Mouse (Mus musculus) liver, adult (tissue): ENCODE measurements at regions not wholly inside any gene's neighbourhood (a gene's known extent, or its start where the extent isn't known, plus 50 kb on each side); places are given as distances from the start of the nearest gene placed in this dataset.

Source experiments
- GATA4 ChIP-seq: IDR thresholded peaks from 2 replicates; pipeline ENCODE4 v1.6.1; 2014; ENCODE audit warnings: mild to moderate bottlenecking, low read length; ENCODE audit not compliant: insufficient replicate concordance

DNA sequence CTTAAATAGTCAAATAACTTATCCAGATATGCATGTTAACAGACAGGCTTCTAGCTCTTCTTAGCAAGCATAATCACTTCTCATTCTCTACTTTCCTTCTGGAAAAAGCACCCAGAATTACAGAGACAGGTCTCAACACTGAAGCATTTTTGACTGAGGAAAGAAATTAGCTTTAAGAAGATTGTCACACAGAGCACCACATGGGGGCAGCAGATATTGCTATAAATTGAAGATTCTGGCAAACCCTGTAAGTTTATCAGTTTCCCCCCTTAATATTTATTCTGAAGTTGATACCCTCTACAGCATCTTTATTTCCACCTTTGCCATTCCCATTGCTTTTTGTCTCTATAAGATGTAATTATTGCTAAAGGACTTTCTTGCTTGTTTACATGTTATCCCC, 83.4 kb upstream of the Lrrc4c start:
- no peak for TF ChIP-seq GATA4

DNA sequence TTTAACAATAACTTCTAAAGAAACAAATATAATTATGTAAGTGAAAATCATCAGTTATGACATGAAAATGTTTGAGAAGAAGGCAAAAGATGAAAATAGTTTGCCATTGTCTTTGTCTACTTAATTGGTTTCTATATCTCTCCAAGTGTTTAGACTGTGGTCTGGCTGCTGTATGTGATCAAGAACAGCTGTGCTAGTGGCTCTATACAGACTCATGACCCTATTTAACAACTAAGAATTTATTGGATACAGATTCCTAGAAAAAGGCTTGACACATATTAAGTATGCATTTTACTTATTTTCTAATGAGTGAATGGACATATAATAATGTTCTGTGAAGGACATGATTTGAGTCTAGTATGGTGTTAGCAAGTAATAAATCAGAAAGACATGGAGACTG, 78.7 kb upstream of the Lrrc4c start:
- TF ChIP-seq GATA4: no peak

DNA sequence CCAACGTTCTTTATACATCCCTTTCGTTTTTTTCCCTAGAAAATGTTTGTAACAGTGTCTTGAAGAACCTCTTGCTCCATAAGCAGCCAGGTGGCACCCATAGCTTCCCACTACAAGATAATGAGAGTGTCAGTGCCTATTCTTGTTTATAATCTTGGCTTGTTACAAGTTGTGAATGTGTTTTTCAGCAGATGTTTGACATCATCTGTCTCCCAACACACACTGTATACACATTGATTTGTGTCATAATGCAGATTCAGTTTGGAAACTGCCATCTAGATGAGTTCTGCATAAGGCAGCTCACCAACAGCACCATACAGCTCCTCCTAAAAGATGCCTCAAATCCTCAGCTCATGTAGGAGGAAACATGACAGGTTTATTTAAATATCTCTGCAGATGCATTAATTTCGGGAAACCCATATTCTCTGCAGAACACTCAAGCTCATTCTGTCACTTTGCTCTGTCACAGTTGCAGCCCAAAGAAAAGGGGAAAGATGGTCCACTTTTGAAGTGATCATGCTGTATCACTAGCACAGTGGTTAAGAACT, 77.4 kb upstream of the Lrrc4c start:
- TF ChIP-seq GATA4: no peak

DNA sequence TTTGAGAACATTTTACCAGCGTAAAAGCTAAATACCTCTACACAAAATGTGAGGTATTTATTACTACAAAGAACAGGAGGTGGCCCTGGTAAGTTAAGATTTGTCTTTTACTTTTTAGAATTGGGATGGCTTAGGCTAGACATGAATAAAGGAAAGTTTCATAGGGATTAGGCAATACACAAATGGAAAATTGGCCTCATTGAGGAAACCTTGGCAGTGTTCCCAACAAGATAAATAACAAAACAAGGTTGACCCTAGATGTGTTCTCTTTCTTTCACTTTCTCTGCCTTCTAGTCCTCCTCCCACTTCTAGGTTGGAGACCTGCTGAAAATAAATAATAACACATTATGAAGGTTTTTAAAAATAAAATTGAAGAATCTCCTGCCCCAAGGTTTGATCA, 64.3 kb upstream of the Lrrc4c start:
- peak; percentile 39; the same call in 1 of the 2 replicates for TF ChIP-seq GATA4

DNA sequence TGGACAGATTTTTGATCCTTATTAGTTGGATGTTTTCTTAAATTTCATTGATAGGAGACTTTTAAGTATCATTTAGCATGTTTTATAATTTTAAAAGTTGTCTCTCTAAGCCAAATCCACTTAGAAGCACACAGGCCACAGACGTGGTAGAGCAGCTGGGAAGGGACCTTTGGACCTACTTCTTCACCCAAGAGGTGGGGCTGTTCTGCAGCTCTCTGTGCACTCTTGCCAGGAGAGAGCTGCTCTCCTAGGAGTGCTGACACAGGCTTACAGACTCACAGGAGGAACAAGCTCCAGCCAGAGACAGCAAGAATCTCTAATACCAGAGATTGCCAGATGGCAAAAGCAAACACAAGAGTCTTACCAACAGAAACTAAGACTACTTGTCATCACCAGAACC, 61.5 kb upstream of the Lrrc4c start:
- TF ChIP-seq GATA4: no peak
